Mouse (Mus musculus): ENCODE results near the gene Extl1.

DNA sequence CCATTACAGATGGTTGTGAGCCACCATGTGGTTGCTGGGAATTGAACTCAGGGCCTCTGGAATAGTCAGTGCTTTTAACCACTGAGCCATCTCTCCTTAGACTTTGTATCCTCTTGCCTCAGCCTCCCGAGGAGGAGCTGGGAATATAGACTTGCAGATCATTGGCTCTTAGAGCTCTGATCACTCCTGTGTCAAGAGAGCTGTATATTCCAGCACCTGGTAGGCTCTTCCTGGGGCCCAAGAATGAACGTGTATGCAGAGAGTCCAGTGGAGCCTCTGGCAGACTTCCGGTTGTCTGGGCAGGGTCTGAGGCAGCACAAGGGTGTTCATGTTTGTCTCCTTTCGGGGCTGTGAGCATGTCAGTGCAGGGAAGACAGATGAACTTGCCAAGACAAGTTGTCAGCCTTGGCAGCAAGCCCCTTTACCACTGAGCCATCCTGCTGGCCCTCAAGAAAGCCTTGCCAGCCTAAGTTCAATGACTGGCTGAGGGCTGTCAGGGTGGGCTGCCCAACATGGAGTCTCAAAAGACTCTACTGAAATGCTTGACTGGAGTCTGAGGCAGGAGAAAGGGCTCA, 69.5 kb downstream of the Extl1 start:
- TF ChIP-seq CTCF (IDR thresholded peaks at IDR 0.05; ENCODE audit: low read depth, low read length) (no peak), POLR2A (IDR thresholded peaks at IDR 0.05; ENCODE audit: borderline replicate concordance, low read depth, low read length) (no peak)
